Mouse (Mus musculus) cortical plate, adult 2 months (tissue): ENCODE measurements around the gene CK137956.

Source experiments
- CTCF ChIP-seq: fragments of 200-500 bp; IDR thresholded peaks from 2 replicates; pipeline ENCODE4 v1.5.1; 2011; ENCODE audit warnings: mild to moderate bottlenecking, control low read depth, low read length; ENCODE audit not compliant: insufficient read depth; ENCODE audit errors: extremely low read depth
- POLR2A ChIP-seq: fragments of 200-500 bp; IDR thresholded peaks from 2 replicates; pipeline ENCODE4 v1.6.1; 2011; ENCODE audit warnings: mild to moderate bottlenecking, low read length, control low read depth; ENCODE audit not compliant: insufficient read depth; ENCODE audit errors: extremely low read depth

- TF ChIP-seq POLR2A: no peak
- TF ChIP-seq CTCF: peak; percentile 57
Measured at GRCm38 (mm10) chr4:127989347-127989995, 18.7 kb upstream of the CK137956 start.
